Mouse (Mus musculus): ENCODE data around the gene Ly6g6e. TPM values are rescaled to one million over a fixed set of nuclear protein-coding genes. Genes with fewer than 3 reads are reported as not detected.

Gene Ly6g6e
- polyA plus RNA-seq, 1 experiment, result not detected

- H3ac ChIP-seq (ENCODE audit: control insufficient read depth, insufficient read length, low read depth), result no peak overlapping the region
- TF ChIP-seq CEBPB (IDR thresholded peaks at IDR 0.05; ENCODE audit: low read depth) (peak; percentile 2), FOSL1 (IDR thresholded peaks at IDR 0.05; ENCODE audit: insufficient read depth, low read length, poor library complexity, severe bottlenecking) (no peak), MYOG (IDR thresholded peaks at IDR 0.05; ENCODE audit: control insufficient read depth, extremely low read depth, insufficient read length) (no peak)
Measured at GRCm38 (mm10) chr17:35044904-35045806, 31.5 kb upstream of the Ly6g6e start.

DNA sequence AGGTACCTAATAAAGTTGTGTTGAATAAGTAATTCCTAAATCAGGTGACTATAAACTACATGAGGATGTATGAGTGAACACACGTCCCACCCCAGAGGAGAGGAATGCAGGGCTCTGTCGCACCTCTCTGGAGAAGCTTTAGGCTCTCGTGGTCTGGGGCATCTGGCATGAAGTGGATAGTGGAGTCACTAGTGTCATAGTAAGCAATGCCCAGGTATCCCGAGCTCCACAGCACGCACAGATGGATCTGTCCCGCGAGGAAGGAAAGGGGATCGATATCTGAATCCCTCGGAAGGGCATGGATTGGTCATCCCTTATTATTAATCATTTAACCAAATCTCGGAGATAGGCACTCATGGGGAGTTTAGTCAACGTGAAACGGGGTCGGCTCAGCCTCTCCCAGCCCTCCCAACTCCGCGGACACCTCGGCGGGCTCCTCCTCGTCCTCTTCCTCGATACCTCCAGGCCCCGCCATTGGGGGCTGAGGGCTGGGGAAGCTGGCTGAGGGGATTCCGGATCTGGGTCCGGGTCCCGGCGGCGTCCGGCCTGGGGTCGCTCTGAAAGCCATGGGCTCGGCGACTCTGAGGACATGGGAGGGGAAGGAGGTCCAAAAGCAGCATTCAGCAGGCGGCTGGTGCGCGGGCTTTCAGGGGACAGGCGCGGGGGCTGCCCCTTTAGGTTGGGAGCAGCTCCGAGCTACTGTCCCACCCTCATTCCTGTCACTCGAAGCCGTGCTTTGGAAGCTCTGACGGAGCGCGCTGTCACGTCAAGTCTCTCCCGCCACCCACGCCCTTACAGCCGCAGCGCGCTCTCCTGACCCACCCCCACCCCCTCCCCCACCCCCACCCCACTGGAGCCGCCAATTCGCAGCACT is 30.7 kb upstream of the Ly6g6e start:
- Histone ChIP-seq H3K79me3 (ENCODE audit: low read depth) (peaks cover 6% of the 10 kb centered on the region), H3ac (ENCODE audit: control insufficient read depth, insufficient read length, low read depth) (peak overlapping the region; percentile 75), H3K79me2 (ENCODE audit: control insufficient read depth, insufficient read depth) (peaks cover 23% of the 10 kb centered on the region), H3K36me3 (ENCODE audit: control insufficient read depth, insufficient read depth) (no peaks in the 10 kb centered on the region), H3K4me3 (ENCODE audit: insufficient read depth, poor library complexity, severe bottlenecking) (peak overlapping the region; percentile 34), H3K27me3 (ENCODE audit: control insufficient read depth, insufficient read depth, insufficient read length) (no peaks in the 10 kb centered on the region)
- TF ChIP-seq CTCF (IDR thresholded peaks at IDR 0.05; ENCODE audit: control insufficient read depth, insufficient read depth, insufficient read length), result no peak
- no peak for TF ChIP-seq MYOG (IDR thresholded peaks at IDR 0.05; ENCODE audit: control insufficient read depth, extremely low read depth, insufficient read length)
- TF ChIP-seq MAX (IDR thresholded peaks at IDR 0.05), result peak; percentile 83
- TF ChIP-seq MYOD1 (IDR thresholded peaks at IDR 0.05; ENCODE audit: control insufficient read depth, insufficient read length, low read depth), result no peak

More at GRCm38 (mm10) chr17:35044904-35045806, 31.5 kb upstream of the Ly6g6e start:
- Histone ChIP-seq H3K27me3 (ENCODE audit: control insufficient read depth, insufficient read depth, insufficient read length) (no peaks in the 10 kb centered on the region), H3K36me3 (ENCODE audit: control insufficient read depth, insufficient read depth) (no peaks in the 10 kb centered on the region), H3K79me2 (ENCODE audit: control insufficient read depth, insufficient read depth) (peaks cover 14% of the 10 kb centered on the region), H3K79me3 (ENCODE audit: low read depth) (no peaks in the 10 kb centered on the region), H3K4me3 (ENCODE audit: insufficient read depth, poor library complexity, severe bottlenecking) (no peak overlapping the region)

GRCm38 (mm10) chr17:35046681-35047455 is 29.8 kb upstream of the Ly6g6e start, which contains the start of gene Msh5:
Gene Msh5 (minus strand): TSS chr17:35046745.
- peaks cover 11% of the 10 kb centered on the region for H3K79me3 ChIP-seq (ENCODE audit: low read depth)
- H3ac ChIP-seq (ENCODE audit: control insufficient read depth, insufficient read length, low read depth), result peak within 1 kb of the TSS; percentile 75
- TF ChIP-seq FOSL1 (IDR thresholded peaks at IDR 0.05; ENCODE audit: insufficient read depth, low read length, poor library complexity, severe bottlenecking), result no peak
- TF ChIP-seq MYOG (IDR thresholded peaks at IDR 0.05; ENCODE audit: control insufficient read depth, extremely low read depth, insufficient read length), result no peak
- TF ChIP-seq MAX (IDR thresholded peaks at IDR 0.05), result no peak
- no peak for TF ChIP-seq CTCF (IDR thresholded peaks at IDR 0.05; ENCODE audit: control insufficient read depth, insufficient read depth, insufficient read length)
- TF ChIP-seq CEBPB (IDR thresholded peaks at IDR 0.05; ENCODE audit: low read depth), result no peak
- no peak for TF ChIP-seq USF1 (IDR thresholded peaks at IDR 0.05; ENCODE audit: low read depth)
- TF ChIP-seq MYOD1 (IDR thresholded peaks at IDR 0.05; ENCODE audit: control insufficient read depth, insufficient read length, low read depth), result no peak
- H3K27me3 ChIP-seq (ENCODE audit: control insufficient read depth, insufficient read depth, insufficient read length), result no peaks in the 10 kb centered on the region
- H3K36me3 ChIP-seq (ENCODE audit: control insufficient read depth, insufficient read depth), result no peaks in the 10 kb centered on the region
- H3K79me2 ChIP-seq (ENCODE audit: control insufficient read depth, insufficient read depth), result peaks cover 31% of the 10 kb centered on the region
- H3K4me3 ChIP-seq (ENCODE audit: insufficient read depth, poor library complexity, severe bottlenecking), result peak within 1 kb of the TSS; percentile 34

DNA sequence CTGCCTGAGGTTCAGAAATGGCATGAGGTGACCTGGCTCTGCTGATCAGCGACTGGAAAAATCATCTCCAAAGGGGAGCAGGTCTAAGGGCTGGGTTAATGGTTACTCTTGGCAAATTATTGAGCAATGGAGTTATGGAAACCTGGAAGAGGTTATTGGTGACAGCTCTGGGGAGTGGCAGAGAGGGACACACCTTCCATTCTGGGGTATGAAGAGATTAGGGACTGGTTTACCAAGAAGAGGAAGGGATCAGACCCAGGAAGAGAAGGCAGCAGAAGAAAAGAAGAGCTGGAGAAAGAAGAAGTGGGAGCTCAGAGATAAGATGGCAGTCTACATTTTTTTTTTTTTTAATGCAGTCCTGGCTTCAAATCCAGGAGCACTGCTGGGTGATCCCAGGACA is 29.0 kb upstream of the Ly6g6e start:
- TF ChIP-seq CTCF (IDR thresholded peaks at IDR 0.05; ENCODE audit: control insufficient read depth, insufficient read depth, insufficient read length), result no peak
- peak; percentile 14 for TF ChIP-seq CEBPB (IDR thresholded peaks at IDR 0.05; ENCODE audit: low read depth)
- TF ChIP-seq MYOD1 (IDR thresholded peaks at IDR 0.05; ENCODE audit: control insufficient read depth, insufficient read length, low read depth), result no peak
- TF ChIP-seq USF1 (IDR thresholded peaks at IDR 0.05; ENCODE audit: low read depth), result no peak
- Histone ChIP-seq H3ac (ENCODE audit: control insufficient read depth, insufficient read length, low read depth) (no peak overlapping the region), H3K79me3 (ENCODE audit: low read depth) (peaks cover 20% of the 10 kb centered on the region), H3K4me3 (ENCODE audit: insufficient read depth, poor library complexity, severe bottlenecking) (no peak overlapping the region), H3K36me3 (ENCODE audit: control insufficient read depth, insufficient read depth) (peaks cover 7% of the 10 kb centered on the region), H3K27me3 (ENCODE audit: control insufficient read depth, insufficient read depth, insufficient read length) (no peaks in the 10 kb centered on the region), H3K79me2 (ENCODE audit: control insufficient read depth, insufficient read depth) (peaks cover 39% of the 10 kb centered on the region)

GRCm38 (mm10) chr17:35048149-35048931 is 28.4 kb upstream of the Ly6g6e start:
- TF ChIP-seq CEBPB (IDR thresholded peaks at IDR 0.05; ENCODE audit: low read depth), result no peak
- TF ChIP-seq FOSL1 (IDR thresholded peaks at IDR 0.05; ENCODE audit: insufficient read depth, low read length, poor library complexity, severe bottlenecking), result no peak
- no peak for TF ChIP-seq MYOG (IDR thresholded peaks at IDR 0.05; ENCODE audit: control insufficient read depth, extremely low read depth, insufficient read length)
- no peak for TF ChIP-seq USF1 (IDR thresholded peaks at IDR 0.05; ENCODE audit: low read depth)
- TF ChIP-seq MYOD1 (IDR thresholded peaks at IDR 0.05; ENCODE audit: control insufficient read depth, insufficient read length, low read depth), result no peak
- no peak for TF ChIP-seq CTCF (IDR thresholded peaks at IDR 0.05; ENCODE audit: control insufficient read depth, insufficient read depth, insufficient read length)
- no peak for TF ChIP-seq MAX (IDR thresholded peaks at IDR 0.05)
- Histone ChIP-seq H3K79me3 (ENCODE audit: low read depth) (peaks cover 25% of the 10 kb centered on the region), H3K4me3 (ENCODE audit: insufficient read depth, poor library complexity, severe bottlenecking) (no peak overlapping the region), H3K27me3 (ENCODE audit: control insufficient read depth, insufficient read depth, insufficient read length) (no peaks in the 10 kb centered on the region), H3K36me3 (ENCODE audit: control insufficient read depth, insufficient read depth) (peaks cover 14% of the 10 kb centered on the region), H3K79me2 (ENCODE audit: control insufficient read depth, insufficient read depth) (peaks cover 46% of the 10 kb centered on the region), H3ac (ENCODE audit: control insufficient read depth, insufficient read length, low read depth) (peak overlapping the region; percentile 9)
